Mouse (Mus musculus) left cerebral cortex, postnatal 25 days (tissue): ENCODE measurements at regions not wholly inside any gene's neighbourhood (a gene's known extent, or its start where the extent isn't known, plus 50 kb on each side); places are given as distances from the start of the nearest gene placed in this dataset.

Source experiments
- DNase-seq, 2 experiments: peaks; one replicate each; pipeline ENCODE4 v3.0.0; 2022; ENCODE audit warnings: low spot score in 2 of 2, mixed read lengths in 1 of 2
- intact Hi-C: fragments of 180-260 bp; cut with DNase I; formaldehyde crosslinking; loops from one replicate; pipeline ENCODE4 v1.15.1; 2025

- DNase-seq, result no peak
- intact Hi-C loops, result no loop called here
Observed at GRCm38 (mm10) chr8:115885121-115885743, 177.6 kb upstream of the Maf start.

- no peak for DNase-seq
- intact Hi-C loops, result no loop called here
Observed at GRCm38 (mm10) chr8:115883808-115884207, 176.2 kb upstream of the Maf start.

- intact Hi-C loops, result no loop called here
Observed at GRCm38 (mm10) chr8:115881881-115882280, 174.3 kb upstream of the Maf start.

GRCm38 (mm10) chr8:115874789-115875188, 167.2 kb upstream of the Maf start:
- intact Hi-C loops, result loop anchor here (10.0 kb wide), 1 partner anchor 460 kb away; no protein-coding TSS in a partner anchor

More at GRCm38 (mm10) chr8:115881881-115882280, 174.3 kb upstream of the Maf start:
- DNase-seq, result no peak

GRCm38 (mm10) chr8:115871381-115871780, 163.8 kb upstream of the Maf start:
- intact Hi-C loops, result loop anchor here (10.0 kb wide), 1 partner anchor 463 kb away; no protein-coding TSS in a partner anchor
- DNase-seq, result no peak

More at GRCm38 (mm10) chr8:115874789-115875188, 167.2 kb upstream of the Maf start:
- DNase-seq, result no peak

GRCm38 (mm10) chr8:115861381-115861780, 153.8 kb upstream of the Maf start:
- intact Hi-C loops, result no loop called here
- no peak for DNase-seq

GRCm38 (mm10) chr8:115859406-115859805, 151.8 kb upstream of the Maf start:
- DNase-seq, result no peak
- intact Hi-C loops, result no loop called here

GRCm38 (mm10) chr8:115856816-115857215, 149.2 kb upstream of the Maf start:
- intact Hi-C loops, result no loop called here
- no peak for DNase-seq

GRCm38 (mm10) chr8:115855934-115856629, 148.5 kb upstream of the Maf start:
- intact Hi-C loops, result no loop called here
- no peak for DNase-seq

- intact Hi-C loops, result no loop called here
- no peak for DNase-seq
Observed at GRCm38 (mm10) chr8:115854209-115854900, 146.8 kb upstream of the Maf start.

GRCm38 (mm10) chr8:115850552-115850951, 143.0 kb upstream of the Maf start:
- DNase-seq, result no peak
- intact Hi-C loops, result no loop called here

GRCm38 (mm10) chr8:115833391-115833790, 125.8 kb upstream of the Maf start:
- no peak for DNase-seq

GRCm38 (mm10) chr8:115831675-115832074, 124.1 kb upstream of the Maf start:
- intact Hi-C loops, result no loop called here
- DNase-seq, result no peak

More at GRCm38 (mm10) chr8:115833391-115833790, 125.8 kb upstream of the Maf start:
- intact Hi-C loops, result no loop called here

GRCm38 (mm10) chr8:115830012-115830662, 122.5 kb upstream of the Maf start:
- no peak for DNase-seq
- intact Hi-C loops, result no loop called here

- intact Hi-C loops, result no loop called here
- no peak for DNase-seq
Observed at GRCm38 (mm10) chr8:115826516-115826915, 118.9 kb upstream of the Maf start.

GRCm38 (mm10) chr8:115825899-115826502, 118.4 kb upstream of the Maf start:
- no peak for DNase-seq
- intact Hi-C loops, result no loop called here

GRCm38 (mm10) chr8:115824478-115824785, 116.8 kb upstream of the Maf start:
- DNase-seq, result no peak
- intact Hi-C loops, result no loop called here

GRCm38 (mm10) chr8:115823673-115824477, 116.3 kb upstream of the Maf start:
- DNase-seq, result no peak
- intact Hi-C loops, result no loop called here

GRCm38 (mm10) chr8:115813426-115813825, 105.8 kb upstream of the Maf start:
- no peak for DNase-seq
- intact Hi-C loops, result no loop called here
